Mouse (Mus musculus) MEL (cell line): ENCODE data around the gene Bcl7c. TPM values are rescaled to one million over a fixed set of nuclear protein-coding genes. Genes with fewer than 3 reads are reported as not detected.

ENCODE experiments used
- DNase-seq: peaks from one replicate; pipeline ENCODE4 v3.0.0; 2011; ENCODE audit warnings: low read depth, low spot score
- H3K27ac ChIP-seq: 2 replicates; pipeline ENCODE4 v1.5.1; 2012; ENCODE audit warnings: low read depth, mild to moderate bottlenecking, control low read depth, low read length, moderate library complexity; ENCODE audit not compliant: control insufficient read depth
- H3K27me3 ChIP-seq, 2 experiments: fragments of 150-350 bp in 1 of 2; sonication (generic) in 1 of 2; 2 replicates each; pipeline ENCODE4 v1.6.1; 2012; ENCODE audit warnings: low read length in 2 of 2, mild to moderate bottlenecking in 2 of 2, improper control_type of control experiment in 1 of 2, moderate library complexity in 1 of 2; ENCODE audit not compliant: insufficient read depth in 2 of 2, control insufficient read depth in 1 of 2
- H3K36me3 ChIP-seq, 2 experiments: 2 replicates each; pipeline ENCODE4 v1.6.1; 2012 to 2014; ENCODE audit warnings: low read length in 2 of 2, improper control_type of control experiment in 1 of 2, inconsistent platforms in 1 of 2, mild to moderate bottlenecking in 1 of 2; ENCODE audit not compliant: insufficient read depth in 2 of 2, control insufficient read depth in 1 of 2
- H3K4me1 ChIP-seq, 2 experiments: fragments of 150-350 bp in 1 of 2; sonication (generic) in 1 of 2; 2 replicates each; pipeline ENCODE4 v1.6.1; 2012; ENCODE audit warnings: low read length in 2 of 2, improper control_type of control experiment in 1 of 2, mild to moderate bottlenecking in 1 of 2; ENCODE audit not compliant: insufficient read depth in 2 of 2, control insufficient read depth in 1 of 2
- H3K4me3 ChIP-seq, 2 experiments: fragments of 150-350 bp in 1 of 2; sonication (generic) in 1 of 2; 2 replicates each; pipeline ENCODE4 v1.5.1; 2012; ENCODE audit warnings: low read depth in 2 of 2, low read length in 2 of 2, mild to moderate bottlenecking in 2 of 2, moderate library complexity in 2 of 2, control low read depth in 1 of 2, improper control_type of control experiment in 1 of 2; ENCODE audit not compliant: control insufficient read depth in 1 of 2, insufficient read depth in 1 of 2
- H3K79me2 ChIP-seq: 2 replicates; pipeline ENCODE4 v1.6.1; 2012; ENCODE audit warnings: mild to moderate bottlenecking, low read length, moderate library complexity; ENCODE audit not compliant: control insufficient read depth, poor library complexity, insufficient read depth
- H3K9ac ChIP-seq: 2 replicates; pipeline ENCODE4 v1.6.1; 2012; ENCODE audit warnings: low read depth, mild to moderate bottlenecking, control low read depth, low read length, moderate library complexity; ENCODE audit not compliant: control insufficient read depth, poor library complexity, severe bottlenecking
- H3K9me3 ChIP-seq: fragments of 150-350 bp; sonication (generic); replicated peaks from 2 replicates; pipeline ENCODE4 v1.6.1; 2012; ENCODE audit warnings: mild to moderate bottlenecking, low read length, improper control_type of control experiment, moderate library complexity; ENCODE audit not compliant: insufficient read depth
- CTCF ChIP-seq, 3 experiments: IDR thresholded peaks in 2 of 3; conservative IDR thresholded peaks in 1 of 3; 2 replicates each; pipeline ENCODE4 v1.5.1; 2011 to 2012; ENCODE audit warnings: low read length in 3 of 3, low read depth in 2 of 3, mild to moderate bottlenecking in 2 of 3, improper control_type of control experiment in 1 of 3, inconsistent platforms in 1 of 3, mixed read lengths in 1 of 3, moderate library complexity in 1 of 3; ENCODE audit not compliant: control insufficient read depth in 1 of 3, insufficient read depth in 1 of 3, poor library complexity in 1 of 3, severe bottlenecking in 1 of 3
- E2F4 ChIP-seq: IDR thresholded peaks from 2 replicates; pipeline ENCODE4 v1.6.1; 2011; ENCODE audit warnings: low read depth, low read length, improper control_type of control experiment, borderline replicate concordance
- ELF1 ChIP-seq: IDR thresholded peaks from 2 replicates; pipeline ENCODE4 v1.6.1; 2014; ENCODE audit warnings: low read depth, mild to moderate bottlenecking, inconsistent platforms, low read length, improper control_type of control experiment, moderate library complexity
- ETS1 ChIP-seq: IDR thresholded peaks from 2 replicates; pipeline ENCODE4 v1.6.1; 2012; ENCODE audit warnings: low read depth, mild to moderate bottlenecking, inconsistent platforms, low read length, improper control_type of control experiment, moderate library complexity
- GATA1 ChIP-seq: IDR thresholded peaks from 2 replicates; pipeline ENCODE4 v1.6.1; 2011; ENCODE audit warnings: low read depth, low read length, improper control_type of control experiment
- HCFC1 ChIP-seq: IDR thresholded peaks from 2 replicates; pipeline ENCODE4 v1.6.1; 2012; ENCODE audit warnings: low read depth, mild to moderate bottlenecking, inconsistent platforms, low read length, improper control_type of control experiment, moderate library complexity
- KAT2A ChIP-seq: conservative IDR thresholded peaks from 2 replicates; pipeline ENCODE4 v1.6.1; 2012; ENCODE audit warnings: low read depth, low read length, improper control_type of control experiment, inconsistent platforms
- MAX ChIP-seq: IDR thresholded peaks from 2 replicates; pipeline ENCODE4 v1.6.1; 2011; ENCODE audit warnings: low read length, improper control_type of control experiment
- MAZ ChIP-seq: IDR thresholded peaks from 2 replicates; pipeline ENCODE4 v1.6.1; 2012; ENCODE audit warnings: low read depth, mild to moderate bottlenecking, inconsistent platforms, low read length, improper control_type of control experiment
- MEF2A ChIP-seq: IDR thresholded peaks from 2 replicates; pipeline ENCODE4 v1.6.1; 2014; ENCODE audit warnings: low read depth, mild to moderate bottlenecking, inconsistent platforms, low read length, improper control_type of control experiment; ENCODE audit not compliant: poor library complexity, insufficient replicate concordance, severe bottlenecking; ENCODE audit errors: extremely low read depth
- MXI1 ChIP-seq: IDR thresholded peaks from 2 replicates; pipeline ENCODE4 v1.6.1; 2011; ENCODE audit warnings: mild to moderate bottlenecking, low read depth, low read length, improper control_type of control experiment
- MYB ChIP-seq: IDR thresholded peaks from 2 replicates; pipeline ENCODE4 v1.6.1; 2011; ENCODE audit warnings: mild to moderate bottlenecking, low read depth, low read length, improper control_type of control experiment
- NELFE ChIP-seq: IDR thresholded peaks from 2 replicates; pipeline ENCODE4 v1.6.1; 2011; ENCODE audit warnings: low read depth, low read length, improper control_type of control experiment
- POLR2A ChIP-seq, 2 experiments: IDR thresholded peaks; 2 replicates each; pipeline ENCODE4 v1.6.1; 2011 to 2012; ENCODE audit warnings: low read length in 2 of 2, mild to moderate bottlenecking in 2 of 2, control low read depth in 1 of 2, improper control_type of control experiment in 1 of 2, low read depth in 1 of 2, moderate library complexity in 1 of 2; ENCODE audit not compliant: control insufficient read depth in 1 of 2, insufficient read depth in 1 of 2, poor library complexity in 1 of 2
- POLR2AphosphoS2 ChIP-seq: IDR thresholded peaks from 2 replicates; pipeline ENCODE4 v1.6.1; 2011; ENCODE audit warnings: low read length, improper control_type of control experiment
- POLR2AphosphoS5 ChIP-seq: IDR thresholded peaks from 2 replicates; pipeline ENCODE4 v1.6.1; 2012; ENCODE audit warnings: low read depth, borderline replicate concordance, mild to moderate bottlenecking, inconsistent platforms, low read length, moderate library complexity, mixed read lengths
- RAD21 ChIP-seq: IDR thresholded peaks from 2 replicates; pipeline ENCODE4 v1.6.1; 2011; ENCODE audit warnings: mild to moderate bottlenecking, low read depth, low read length, improper control_type of control experiment
- SMC3 ChIP-seq: IDR thresholded peaks from 2 replicates; pipeline ENCODE4 v1.6.1; 2011; ENCODE audit warnings: low read depth, low read length, improper control_type of control experiment
- TBP ChIP-seq: IDR thresholded peaks from 2 replicates; pipeline ENCODE4 v1.8.0; 2011; ENCODE audit warnings: low read depth, low read length, improper control_type of control experiment
- ZC3H11A ChIP-seq: IDR thresholded peaks from 2 replicates; pipeline ENCODE4 v1.6.1; 2012; ENCODE audit warnings: low read depth, mild to moderate bottlenecking, inconsistent platforms, low read length, improper control_type of control experiment
- ZKSCAN1 ChIP-seq: IDR thresholded peaks from 2 replicates; pipeline ENCODE4 v1.6.1; 2012; ENCODE audit warnings: low read depth, mild to moderate bottlenecking, inconsistent platforms, low read length, improper control_type of control experiment, moderate library complexity
- ZNF384 ChIP-seq: IDR thresholded peaks from 2 replicates; pipeline ENCODE4 v1.6.1; 2012; ENCODE audit warnings: low read depth, mild to moderate bottlenecking, inconsistent platforms, low read length, improper control_type of control experiment
- polyA plus RNA-seq, 2 experiments: library from polyadenylated mRNA; stranded (reverse) in 1 of 2; unstranded in 1 of 2; fragments of >175 nt in 1 of 2; fragments of >200 nt in 1 of 2; gene quantifications; 2 replicates each; pipeline versions ENCODE4 v1.2.1 to v1.2.4; 2012; ENCODE audit warnings: low replicate concordance in 2 of 2, low read depth in 1 of 2; ENCODE audit not compliant: insufficient read length in 2 of 2, insufficient read depth in 1 of 2, missing spikeins in 1 of 2
- total RNA-seq: library from RNA; depleted of rRNA; stranded (reverse); fragments of 300-350 nt; gene quantifications from 2 replicates; pipeline ENCODE4 v1.2.3, GENCODE M21; 2012

Bcl7c gene
- total and polyA plus RNA-seq, 3 experiments: 72.4 to 98.4 TPM; not detected in 1

DNA sequence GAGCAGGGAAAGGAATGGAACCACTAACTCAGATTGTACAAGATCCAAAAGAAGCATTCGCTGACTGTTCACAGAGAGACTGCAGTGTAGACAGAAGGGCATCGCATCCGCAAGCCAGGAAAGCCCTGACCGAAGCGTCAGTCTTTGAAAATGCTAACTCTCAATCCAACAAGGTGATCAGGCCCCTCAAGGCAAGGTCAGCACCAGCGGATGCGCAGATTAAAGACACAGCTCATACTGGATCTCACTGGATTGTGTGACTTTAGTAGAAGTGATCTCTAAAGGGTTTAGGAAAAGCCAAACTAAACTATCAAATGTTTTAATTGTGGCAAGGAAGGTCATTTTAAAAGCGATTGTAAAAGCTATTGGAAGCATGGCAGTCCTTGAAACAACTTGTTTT, 15.4 kb downstream of the Bcl7c start:
- Histone ChIP-seq H3K4me3 (no peak overlapping the region), H3K27ac (no peak overlapping the region), H3K27me3 (no peaks in the 10 kb centered on the region), H3K4me1 (no peaks in the 10 kb centered on the region; a peak in 2 of 4 replicates), H3K36me3 (no peaks in the 10 kb centered on the region), H3K9me3 (no peaks in the 10 kb centered on the region), H3K79me2 (no peaks in the 10 kb centered on the region), H3K9ac (no peak overlapping the region)
- no peak for DNase-seq
- no peak for TF ChIP-seq POLR2A (IDR thresholded peaks at IDR 0.05; ENCODE audit: control insufficient read depth in 1 of 2, insufficient read depth in 1 of 2, low read depth in 1 of 2, low read length in 2 of 2, poor library complexity in 1 of 2)
- no peak for TF ChIP-seq MEF2A
- TF ChIP-seq NELFE: no peak
- TF ChIP-seq SMC3: no peak
- no peak for TF ChIP-seq HCFC1
- no peak for TF ChIP-seq MXI1
- TF ChIP-seq ELF1: no peak
- no peak for TF ChIP-seq TBP
- no peak for TF ChIP-seq CTCF (IDR thresholded peaks at IDR 0.05 in 2 of 3, conservative IDR thresholded peaks at IDR 0.05 in 1 of 3; ENCODE audit: control insufficient read depth in 1 of 3, insufficient read depth in 1 of 3, low read depth in 2 of 3, low read length in 3 of 3, poor library complexity in 1 of 3, severe bottlenecking in 1 of 3)
- TF ChIP-seq POLR2AphosphoS5: no peak
- TF ChIP-seq E2F4: no peak
- no peak for TF ChIP-seq RAD21
- no peak for TF ChIP-seq KAT2A
- no peak for TF ChIP-seq ETS1
- TF ChIP-seq ZNF384: no peak

DNA sequence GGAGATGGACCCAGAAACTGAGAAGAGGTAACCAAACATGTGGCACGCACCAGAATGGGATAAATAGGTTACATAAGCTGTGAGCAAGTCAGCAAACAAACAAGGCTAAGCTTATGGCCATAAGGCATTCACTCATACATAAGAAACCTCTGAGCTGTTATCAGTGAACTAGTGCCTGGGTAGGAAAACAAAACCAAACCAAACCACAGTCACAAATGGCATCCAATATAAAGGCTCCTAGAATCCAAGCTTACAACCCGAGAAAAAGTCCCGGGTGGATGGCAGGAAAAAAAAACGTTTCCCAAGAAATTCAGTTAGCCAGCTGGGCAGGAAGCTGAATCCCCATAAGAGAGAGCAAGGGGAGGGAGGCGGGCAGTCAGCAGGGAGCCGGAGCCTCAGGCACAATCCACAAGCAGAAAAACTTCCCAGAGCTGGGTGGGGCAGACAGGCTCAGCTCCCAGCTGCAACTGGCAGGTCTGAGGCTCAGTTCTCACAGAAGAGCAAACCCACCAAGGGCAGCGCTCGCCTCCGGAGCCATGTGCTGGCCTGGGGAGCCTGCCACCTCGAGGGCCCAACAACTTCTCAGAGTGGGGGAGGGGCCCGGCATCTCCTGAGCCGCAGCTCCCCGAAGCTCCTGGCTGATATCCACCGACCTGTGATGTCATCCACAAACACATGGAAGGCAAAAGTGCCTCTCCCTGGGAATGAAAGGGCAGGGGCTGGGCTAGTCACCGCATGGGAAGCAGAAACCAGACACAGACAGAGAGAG, 17.3 kb downstream of the Bcl7c start:
- TF ChIP-seq ZKSCAN1 (no peak), POLR2AphosphoS2 (no peak), ZC3H11A (no peak), MYB (no peak), MEF2A (no peak), CTCF (IDR thresholded peaks at IDR 0.05 in 2 of 3, conservative IDR thresholded peaks at IDR 0.05 in 1 of 3; ENCODE audit: control insufficient read depth in 1 of 3, insufficient read depth in 1 of 3, low read depth in 2 of 3, low read length in 3 of 3, poor library complexity in 1 of 3, severe bottlenecking in 1 of 3) (no peak), POLR2A (IDR thresholded peaks at IDR 0.05; ENCODE audit: control insufficient read depth in 1 of 2, insufficient read depth in 1 of 2, low read depth in 1 of 2, low read length in 2 of 2, poor library complexity in 1 of 2) (no peak), TBP (no peak), MAZ (no peak), GATA1 (no peak), MAX (no peak), POLR2AphosphoS5 (no peak), ELF1 (no peak), MXI1 (no peak)
- Histone ChIP-seq H3K27ac (no peak overlapping the region), H3K4me3 (no peak overlapping the region), H3K9me3 (no peaks in the 10 kb centered on the region), H3K36me3 (no peaks in the 10 kb centered on the region), H3K79me2 (no peaks in the 10 kb centered on the region), H3K9ac (no peak overlapping the region), H3K27me3 (no peaks in the 10 kb centered on the region), H3K4me1 (peaks cover 0 to 4% of the 10 kb centered on the region in 2 experiments; a peak in 2 of 4 replicates)
- DNase-seq: no peak
